Mouse (Mus musculus) central nervous system, embryonic 11.5 days (tissue): ENCODE results near the gene Fam234a. TPM values are rescaled to one million over a fixed set of nuclear protein-coding genes. Genes with fewer than 3 reads are reported as not detected.

Source experiments
- polyA plus RNA-seq: library from polyadenylated mRNA; depleted of rRNA; stranded (reverse); fragments of >200 nt; gene quantifications from 2 replicates; pipeline ENCODE4 v1.2.3, GENCODE M21; 2012; rRNA removed

Gene Fam234a
- polyA plus RNA-seq = 19.3 and 22.1 TPM in 2 replicates

GRCm38 (mm10) chr17:26244101-26244841, at the start of gene Fam234a:
TSS of gene Fam234a (minus strand) at chr17:26244242.

GRCm38 (mm10) chr17:26252539-26253251, 8.7 kb upstream of the Fam234a start, which contains the start of gene Luc7l:
TSS of gene Luc7l (plus strand) at chr17:26252896.

GRCm38 (mm10) chr17:26207686-26208085, 36.4 kb downstream of the Fam234a start, which contains the start of gene Arhgdig:
TSS of gene Arhgdig (minus strand) at chr17:26207786.

GRCm38 (mm10) chr17:26202737-26203136, 41.3 kb downstream of the Fam234a start, which contains the start of gene Rgs11:
TSS of gene Rgs11 (plus strand) at chr17:26202951.

GRCm38 (mm10) chr17:26198892-26199291, 45.1 kb downstream of the Fam234a start, which contains the start of gene Pdia2:
TSS of gene Pdia2 (minus strand) at chr17:26199087.

Other genes starting within 250 kb of the Fam234a start
- 49.1 and 66.0 TPM in 2 replicates for gene Rab11fip3, start 174.7 kb downstream of the Fam234a start, polyA plus RNA-seq
- 19.8 and 26.5 TPM in 2 replicates for gene Decr2, start 153.9 kb downstream of the Fam234a start, polyA plus RNA-seq
- 77.4 and 109 TPM in 2 replicates for gene Nme4, start 148.6 kb downstream of the Fam234a start, polyA plus RNA-seq
- gene Tmem8, start 130.9 kb downstream of the Fam234a start, polyA plus RNA-seq = 3.2 and 4.4 TPM in 2 replicates
- gene Mrpl28, start 120.7 kb downstream of the Fam234a start, polyA plus RNA-seq = 110 and 143 TPM in 2 replicates
- gene Axin1, start 105.6 kb downstream of the Fam234a start, polyA plus RNA-seq = 36.2 and 73.6 TPM in 2 replicates
- 1.3 and 3.9 TPM in 2 replicates for gene Pdia2, start 45.2 kb downstream of the Fam234a start, polyA plus RNA-seq
- gene Rgs11, start 41.3 kb downstream of the Fam234a start, polyA plus RNA-seq = 1.2 and 2.5 TPM in 2 replicates
- 5.5 and 6.3 TPM in 2 replicates for gene Arhgdig, start 36.5 kb downstream of the Fam234a start, polyA plus RNA-seq
- gene Luc7l, start 8.7 kb upstream of the Fam234a start, polyA plus RNA-seq = 125 and 177 TPM in 2 replicates
- gene Neurl1b, start 170.6 kb upstream of the Fam234a start, polyA plus RNA-seq = 1.7 and 2.2 TPM in 2 replicates